Mouse (Mus musculus): ENCODE results near the gene Tmem131.

Gene Tmem131

GRCm38 (mm10) chr1:36938801-36939286 lies 4.6 kb downstream of the Tmem131 start:
- peak in 1 of 2 experiments; percentile 52 for DNase-seq (ENCODE audit: low spot score in 2 of 2)

GRCm38 (mm10) chr1:36938348-36938747 lies 5.1 kb downstream of the Tmem131 start:
- DNase-seq (ENCODE audit: low spot score in 2 of 2), result no peak

GRCm38 (mm10) chr1:36937648-36938047 lies 5.8 kb downstream of the Tmem131 start:
- DNase-seq (ENCODE audit: low spot score in 2 of 2), result no peak

- DNase-seq (ENCODE audit: low spot score in 2 of 2), result no peak
Observed at GRCm38 (mm10) chr1:36937015-36937414, 6.5 kb downstream of the Tmem131 start.

DNA sequence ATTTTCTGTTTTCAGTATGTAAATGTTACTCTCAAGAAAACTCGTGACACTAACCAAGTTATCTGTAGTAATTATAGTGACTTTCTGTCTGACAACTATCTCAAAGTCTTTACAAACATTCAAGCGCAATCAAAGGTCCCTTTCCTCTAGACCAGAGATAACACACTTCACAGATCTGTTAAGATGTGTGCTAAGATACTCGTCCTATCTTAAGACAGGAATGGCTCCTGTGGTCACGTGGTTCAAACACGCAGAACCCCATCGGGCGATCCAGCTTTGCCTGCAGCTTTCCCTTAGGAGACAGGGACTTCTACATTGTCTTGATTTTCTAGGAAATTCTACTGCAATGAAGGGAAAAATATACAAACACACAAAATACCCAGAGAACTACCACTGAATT lies 6.9 kb downstream of the Tmem131 start:
- DNase-seq (ENCODE audit: low spot score in 2 of 2), result no peak

GRCm38 (mm10) chr1:36934778-36935177 lies 8.7 kb downstream of the Tmem131 start:
- no peak for DNase-seq (ENCODE audit: low spot score in 2 of 2)

GRCm38 (mm10) chr1:36933965-36934585 lies 9.4 kb downstream of the Tmem131 start:
- no peak for DNase-seq (ENCODE audit: low spot score in 2 of 2)

DNA sequence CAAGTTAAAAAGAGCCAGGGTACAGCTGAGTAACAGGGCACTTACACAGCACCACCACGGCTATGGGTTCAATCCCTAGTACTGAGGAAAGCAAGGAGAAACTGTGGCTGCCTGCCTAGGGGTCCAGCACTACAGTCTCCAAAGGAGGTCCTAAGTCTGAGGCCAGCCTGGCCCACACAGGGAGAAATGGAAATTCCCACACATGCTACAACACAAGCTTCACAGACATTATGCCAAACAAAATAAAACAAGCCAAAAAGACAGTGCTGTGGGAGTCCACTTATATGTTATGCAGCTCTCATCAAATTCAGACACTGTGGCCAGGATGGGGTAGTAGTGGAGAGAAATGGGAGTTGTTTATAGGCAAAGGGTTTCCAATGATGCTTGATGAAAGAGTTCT lies 11.2 kb downstream of the Tmem131 start:
- no peak for DNase-seq (ENCODE audit: low spot score in 2 of 2)

DNA sequence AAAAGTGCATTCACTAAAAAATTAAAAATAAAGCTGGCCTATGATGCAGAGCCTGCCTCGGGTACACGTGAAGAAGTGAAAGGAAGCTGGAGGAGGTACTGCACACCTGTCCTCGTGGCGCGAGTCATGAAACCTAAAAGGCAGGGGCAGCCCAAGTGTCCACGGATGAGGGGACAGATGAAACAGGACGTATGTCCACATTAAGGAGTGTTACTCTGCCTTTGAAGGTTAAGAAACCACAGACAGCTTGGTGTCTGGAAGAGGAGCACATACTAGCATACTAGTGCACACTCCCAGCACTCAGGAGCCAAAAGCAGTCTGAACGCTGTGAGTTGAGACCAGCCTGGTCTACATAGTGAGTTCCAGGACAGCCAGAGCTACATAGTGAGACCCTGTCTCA lies 12.6 kb downstream of the Tmem131 start:
- no peak for DNase-seq (ENCODE audit: low spot score in 2 of 2)

GRCm38 (mm10) chr1:36929996-36930395 lies 13.5 kb downstream of the Tmem131 start:
- DNase-seq (ENCODE audit: low spot score in 2 of 2), result no peak

- no peak for DNase-seq (ENCODE audit: low spot score in 2 of 2)
Observed at GRCm38 (mm10) chr1:36928357-36929330, 14.8 kb downstream of the Tmem131 start.

DNA sequence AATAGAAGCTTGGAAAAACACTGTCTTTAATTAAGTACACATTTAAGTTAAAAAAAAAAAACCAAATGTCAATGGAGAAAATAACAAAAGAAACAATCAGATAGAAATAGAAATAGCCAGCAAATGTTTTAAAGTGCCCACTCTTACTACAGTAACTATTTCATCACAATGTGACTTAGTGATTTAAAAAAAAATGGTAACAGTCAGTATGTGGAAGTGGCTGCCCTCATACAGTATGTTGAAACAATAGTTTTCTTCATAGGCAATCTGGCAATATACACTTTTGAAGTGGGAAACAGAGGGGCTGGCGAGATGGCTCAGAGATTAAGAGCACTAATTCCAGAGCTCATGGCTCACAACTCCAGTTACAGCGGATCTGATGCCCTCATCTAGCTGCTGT lies 15.9 kb downstream of the Tmem131 start:
- no peak for DNase-seq (ENCODE audit: low spot score in 2 of 2)

DNA sequence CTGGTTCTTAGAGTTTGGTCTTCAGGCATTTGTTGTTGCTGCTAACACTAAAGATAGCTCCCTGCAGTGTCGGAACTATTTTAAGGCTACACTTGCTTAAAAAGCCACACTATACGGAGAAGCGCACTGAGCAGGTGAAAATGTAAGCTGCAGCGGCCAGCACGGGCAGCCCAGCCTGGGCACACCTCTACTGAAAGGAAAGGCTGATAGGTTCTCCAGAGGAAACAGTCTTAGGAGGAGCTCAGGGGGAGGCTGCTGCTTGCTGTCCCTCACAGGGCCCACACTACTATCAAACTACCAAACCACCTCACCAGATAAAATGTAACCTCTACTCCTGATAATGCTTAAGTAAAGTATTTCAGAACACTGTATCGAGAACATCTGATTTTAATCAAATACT lies 16.7 kb downstream of the Tmem131 start:
- DNase-seq (ENCODE audit: low spot score in 2 of 2), result no peak

GRCm38 (mm10) chr1:36926246-36926645 lies 17.2 kb downstream of the Tmem131 start:
- DNase-seq (ENCODE audit: low spot score in 2 of 2), result no peak

GRCm38 (mm10) chr1:36925781-36926180 lies 17.7 kb downstream of the Tmem131 start:
- DNase-seq (ENCODE audit: low spot score in 2 of 2), result no peak

- no peak for DNase-seq (ENCODE audit: low spot score in 2 of 2)
Observed at GRCm38 (mm10) chr1:36924853-36925252, 18.6 kb downstream of the Tmem131 start.

DNA sequence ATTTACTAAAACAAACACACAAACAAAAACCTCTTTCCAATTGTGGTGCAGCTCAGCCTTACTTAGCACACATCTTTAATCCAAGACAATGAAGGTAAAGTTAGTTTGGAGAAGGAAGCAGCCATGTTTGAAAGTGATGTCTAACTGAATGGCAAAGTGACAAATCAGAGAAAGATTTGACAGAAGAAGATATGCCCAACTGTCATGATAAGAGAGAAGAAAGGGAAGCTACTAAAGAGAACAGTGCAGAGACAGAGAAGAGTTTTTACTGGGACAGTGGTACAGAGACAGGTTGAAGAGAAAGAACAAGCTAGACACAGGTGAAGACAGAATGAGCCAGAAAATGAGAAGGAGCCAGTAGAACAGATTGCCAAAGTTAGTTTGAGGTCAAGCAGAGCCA lies 19.6 kb downstream of the Tmem131 start:
- no peak for DNase-seq (ENCODE audit: low spot score in 2 of 2)

- DNase-seq (ENCODE audit: low spot score in 2 of 2), result no peak
Observed at GRCm38 (mm10) chr1:36922623-36923421, 20.6 kb downstream of the Tmem131 start.

GRCm38 (mm10) chr1:36921614-36922393 lies 21.7 kb downstream of the Tmem131 start:
- DNase-seq (ENCODE audit: low spot score in 2 of 2), result peak; percentile 59 to 63

GRCm38 (mm10) chr1:36920726-36921125 lies 22.7 kb downstream of the Tmem131 start:
- DNase-seq (ENCODE audit: low spot score in 2 of 2), result no peak

GRCm38 (mm10) chr1:36920154-36920716 lies 23.2 kb downstream of the Tmem131 start:
- peak; percentile 39 to 43 for DNase-seq (ENCODE audit: low spot score in 2 of 2)
